Mouse (Mus musculus) spleen, postnatal 10 days (tissue): ENCODE measurements at regions not wholly inside any gene's neighbourhood (a gene's known extent, or its start where the extent isn't known, plus 50 kb on each side); places are given as distances from the start of the nearest gene placed in this dataset.
"Not testable (repeated sequence)": the region's sequence is repeated elsewhere in the genome, so short reads cannot be mapped to it uniquely, and the experiment has no call there.

Source experiments
- DNase-seq, 2 experiments: peaks; one replicate each; pipeline ENCODE4 v3.0.0; 2021 to 2022; ENCODE audit warnings: low spot score in 2 of 2

- peak in 1 of 2 experiments; percentile 24 for DNase-seq
Measured at GRCm38 (mm10) chr5:16937840-16938239, 146.2 kb downstream of the Gm28710 start.

- no peak for DNase-seq
Measured at GRCm38 (mm10) chr5:16947430-16947829, 155.8 kb downstream of the Gm28710 start.

- no peak for DNase-seq
Measured at GRCm38 (mm10) chr5:16967735-16968134, 176.1 kb downstream of the Gm28710 start.

GRCm38 (mm10) chr5:16968817-16969216, 177.2 kb downstream of the Gm28710 start:
- not testable (repeated sequence) for DNase-seq

GRCm38 (mm10) chr5:16973206-16973896, 181.7 kb downstream of the Gm28710 start:
- DNase-seq: peak; percentile 4 to 17

- DNase-seq: no peak
Measured at GRCm38 (mm10) chr5:16976006-16976405, 184.4 kb downstream of the Gm28710 start.

- no peak for DNase-seq
Measured at GRCm38 (mm10) chr5:16984877-16985276, 193.3 kb downstream of the Gm28710 start.

GRCm38 (mm10) chr5:16991518-16991917, 199.9 kb downstream of the Gm28710 start:
- DNase-seq: no peak

- DNase-seq: no peak
Measured at GRCm38 (mm10) chr5:16999183-16999582, 207.6 kb downstream of the Gm28710 start.

- DNase-seq: no peak
Measured at GRCm38 (mm10) chr5:17006807-17007522, 215.4 kb downstream of the Gm28710 start.

GRCm38 (mm10) chr5:17021636-17022035, 230.0 kb downstream of the Gm28710 start:
- no peak for DNase-seq

- DNase-seq: no peak
Measured at GRCm38 (mm10) chr5:17053935-17054334, 262.3 kb downstream of the Gm28710 start.

- no peak for DNase-seq
Measured at GRCm38 (mm10) chr5:17064565-17064964, 273.0 kb downstream of the Gm28710 start.

GRCm38 (mm10) chr5:17080405-17080804, 288.8 kb downstream of the Gm28710 start:
- DNase-seq: no peak

- no peak for DNase-seq
Measured at GRCm38 (mm10) chr5:17111556-17111955, 261.4 kb upstream of the Speer4f2 start.

GRCm38 (mm10) chr5:17112026-17112425, 261.0 kb upstream of the Speer4f2 start:
- DNase-seq: no peak

GRCm38 (mm10) chr5:17115035-17115434, 257.9 kb upstream of the Speer4f2 start:
- no peak for DNase-seq

GRCm38 (mm10) chr5:17116072-17116471, 256.9 kb upstream of the Speer4f2 start:
- no peak for DNase-seq

- DNase-seq: no peak
Measured at GRCm38 (mm10) chr5:17125240-17125639, 247.7 kb upstream of the Speer4f2 start.

- no peak for DNase-seq
Measured at GRCm38 (mm10) chr5:17127501-17127900, 245.5 kb upstream of the Speer4f2 start.

- no peak for DNase-seq
Measured at GRCm38 (mm10) chr5:17135489-17135888, 237.5 kb upstream of the Speer4f2 start.

GRCm38 (mm10) chr5:17141555-17141954, 231.4 kb upstream of the Speer4f2 start:
- DNase-seq: no peak

- no peak for DNase-seq
Measured at GRCm38 (mm10) chr5:17174562-17174961, 198.4 kb upstream of the Speer4f2 start.
